Mouse (Mus musculus) kidney, adult 2 months (tissue): Measurements from ENCODE around the gene Hmox1. TPM values are rescaled to one million over a fixed set of nuclear protein-coding genes. Genes with fewer than 3 reads are reported as not detected.

Source experiments
- DNase-seq: peaks from one replicate; pipeline ENCODE4 v3.0.0; 2021
- H3K27ac ChIP-seq: fragments of 200-500 bp; 2 replicates; pipeline ENCODE4 v1.5.1; 2012; ENCODE audit warnings: low read depth, low read length, control low read depth, inconsistent platforms; ENCODE audit not compliant: insufficient read depth
- H3K27me3 ChIP-seq: fragments of 200-500 bp; replicated peaks from 2 replicates; pipeline ENCODE4 v1.6.1; 2012; ENCODE audit warnings: mild to moderate bottlenecking, moderate library complexity, low read length, inconsistent platforms; ENCODE audit not compliant: control insufficient read depth, insufficient read depth
- H3K36me3 ChIP-seq: fragments of 200-500 bp; 2 replicates; pipeline ENCODE4 v1.6.1; 2012; ENCODE audit warnings: mild to moderate bottlenecking, moderate library complexity, low read length, inconsistent platforms; ENCODE audit not compliant: control insufficient read depth, insufficient read depth
- H3K4me1 ChIP-seq: fragments of 200-500 bp; 2 replicates; pipeline ENCODE4 v1.6.1; 2011; ENCODE audit warnings: low read length; ENCODE audit not compliant: control insufficient read depth, insufficient read depth
- H3K4me3 ChIP-seq: fragments of 200-500 bp; 2 replicates; pipeline ENCODE4 v1.5.1; 2011; ENCODE audit warnings: mild to moderate bottlenecking, low read depth, low read length, control low read depth; ENCODE audit not compliant: insufficient read depth
- CTCF ChIP-seq: fragments of 200-500 bp; conservative IDR thresholded peaks from 2 replicates; pipeline ENCODE4 v1.5.1; 2011; ENCODE audit warnings: low read depth, mild to moderate bottlenecking, control low read depth, low read length, moderate library complexity, mixed read lengths; ENCODE audit not compliant: insufficient read depth, insufficient read length
- POLR2A ChIP-seq: fragments of 200-500 bp; IDR thresholded peaks from one replicate; pipeline ENCODE4 v1.6.1; 2011; ENCODE audit warnings: low read depth, low read length, control low read depth
- WGBS: fragments of 180-500 bp; shearing (Covaris S2); methylation state at CpG from one replicate; pipeline ENCODE4 v1.1.7; 2018; 5-methylcytosine and 5-hydroxymethylcytosine counted together
- polyA plus RNA-seq: library from polyadenylated mRNA; depleted of rRNA; stranded (reverse); fragments of >200 nt; gene quantifications from 2 replicates; pipeline ENCODE4 v1.2.3, GENCODE M21; 2012

Gene Hmox1
- polyA plus RNA-seq, 1 experiment = 25.7 TPM

- Histone ChIP-seq H3K4me3 (no peak overlapping the region), H3K27ac (no peak overlapping the region), H3K36me3 (no peaks in the 10 kb centered on the region), H3K27me3 (no peaks in the 10 kb centered on the region), H3K4me1 (0 out of 2 replicates have a peak, but pooled peaks cover 6% of the 10 kb centered on the region)
- no peak for DNase-seq
- TF ChIP-seq CTCF = no peak
- TF ChIP-seq POLR2A = no peak
- 96% methylated on average over 9 of the region's 9 CpGs for WGBS
Measured at GRCm38 (mm10) chr8:75078851-75079250, 14.6 kb upstream of the Hmox1 start.

- Histone ChIP-seq H3K4me1 (peaks cover 12% of the 10 kb centered on the region), H3K27ac (no peak overlapping the region), H3K4me3 (no peak overlapping the region), H3K27me3 (no peaks in the 10 kb centered on the region), H3K36me3 (no peaks in the 10 kb centered on the region)
- WGBS = 67% methylated on average over 9 of the region's 9 CpGs
- TF ChIP-seq CTCF (no peak), POLR2A (no peak)
- no peak for DNase-seq
Measured at GRCm38 (mm10) chr8:75081364-75082040, 11.9 kb upstream of the Hmox1 start.

- Histone ChIP-seq H3K36me3 (no peaks in the 10 kb centered on the region), H3K4me3 (no peak overlapping the region), H3K4me1 (peaks cover 12% of the 10 kb centered on the region), H3K27me3 (no peaks in the 10 kb centered on the region), H3K27ac (no peak overlapping the region)
- WGBS = 75% methylated on average over 6 of the region's 6 CpGs
- no peak for DNase-seq
- TF ChIP-seq CTCF (no peak), POLR2A (no peak)
Measured at GRCm38 (mm10) chr8:75082181-75082805, 11.1 kb upstream of the Hmox1 start.

- peaks cover 14% of the 10 kb centered on the region for H3K4me1 ChIP-seq
- WGBS = 1% methylated on average over 17 of the region's 17 CpGs
- no peaks in the 10 kb centered on the region for H3K36me3 ChIP-seq
Measured at GRCm38 (mm10) chr8:75083846-75084245, 9.6 kb upstream of the Hmox1 start.

GRCm38 (mm10) chr8:75084382-75085064 lies 8.9 kb upstream of the Hmox1 start:
- Histone ChIP-seq H3K27ac (peak overlapping the region; percentile 56), H3K4me1 (peaks cover 20% of the 10 kb centered on the region), H3K4me3 (no peak overlapping the region), H3K36me3 (no peaks in the 10 kb centered on the region), H3K27me3 (no peaks in the 10 kb centered on the region)
- WGBS = 61% methylated on average over 3 of the region's 3 CpGs
- no peak for TF ChIP-seq CTCF
- DNase-seq = peak; percentile 46

More at GRCm38 (mm10) chr8:75083846-75084245, 9.6 kb upstream of the Hmox1 start:
- peak overlapping the region; percentile 29; the same call in 1 of the 2 replicates for H3K4me3 ChIP-seq
- H3K27ac ChIP-seq = no peak overlapping the region
- peak; percentile 98 for DNase-seq
- H3K27me3 ChIP-seq = no peaks in the 10 kb centered on the region
- TF ChIP-seq CTCF (no peak), POLR2A (no peak)

GRCm38 (mm10) chr8:75086002-75086401 lies 7.4 kb upstream of the Hmox1 start:
- H3K27ac ChIP-seq = no peak overlapping the region
- H3K4me1 ChIP-seq = peaks cover 20% of the 10 kb centered on the region
- WGBS = 75% methylated on average over 2 of the region's 2 CpGs
- TF ChIP-seq POLR2A (no peak), CTCF (no peak)
- DNase-seq = no peak
- no peaks in the 10 kb centered on the region for H3K27me3 ChIP-seq
- no peak overlapping the region for H3K4me3 ChIP-seq
- H3K36me3 ChIP-seq = no peaks in the 10 kb centered on the region

- no peaks in the 10 kb centered on the region for H3K36me3 ChIP-seq
- no peak for TF ChIP-seq POLR2A
- TF ChIP-seq CTCF = no peak
- H3K27me3 ChIP-seq = no peaks in the 10 kb centered on the region
- no peak overlapping the region for H3K27ac ChIP-seq
- peak; percentile 77 for DNase-seq
- H3K4me3 ChIP-seq = no peak overlapping the region
- peaks cover 20% of the 10 kb centered on the region for H3K4me1 ChIP-seq
Measured at GRCm38 (mm10) chr8:75087127-75087526, 6.3 kb upstream of the Hmox1 start.
